Mouse (Mus musculus) heart, postnatal 0 days (tissue): ENCODE results near the gene Dcun1d3. TPM values are rescaled to one million over a fixed set of nuclear protein-coding genes. Genes with fewer than 3 reads are reported as not detected.

Experiments used
- ATAC-seq: fragments of 200-750 bp; cut with Nextera tagmentation; 2 replicates; pipeline ENCODE4 v1.8.0; 2017; ENCODE audit warnings: low read depth, moderate number of reproducible peaks, moderate library complexity; ENCODE audit not compliant: insufficient read depth
- DNase-seq: peaks from one replicate; pipeline ENCODE4 v3.0.0-alpha.2; 2016; ENCODE audit warnings: low spot score
- H3K27ac ChIP-seq: fragments of 300-500 bp; sonication (generic); 2 replicates; pipeline ENCODE4 v1.5.1; 2014; ENCODE audit warnings: low read depth, mild to moderate bottlenecking
- H3K27me3 ChIP-seq: fragments of 300-500 bp; sonication (generic); 2 replicates; pipeline ENCODE4 v1.6.1; 2014; ENCODE audit warnings: low read length, mixed read lengths; ENCODE audit not compliant: control insufficient read depth, insufficient read depth
- H3K36me3 ChIP-seq: fragments of 300-500 bp; sonication (generic); replicated peaks from 2 replicates; pipeline ENCODE4 v1.6.1; 2014; ENCODE audit warnings: low read length, mixed read lengths; ENCODE audit not compliant: control insufficient read depth, insufficient read depth
- H3K4me1 ChIP-seq: fragments of 300-500 bp; sonication (generic); 2 replicates; pipeline ENCODE4 v1.6.1; 2014; ENCODE audit warnings: antibody characterized with exemption; ENCODE audit not compliant: control insufficient read depth, insufficient read depth
- H3K4me2 ChIP-seq: fragments of 300-500 bp; sonication (generic); 2 replicates; pipeline ENCODE4 v1.6.1; 2014; ENCODE audit warnings: low read depth, mild to moderate bottlenecking, low read length, moderate library complexity
- H3K4me3 ChIP-seq: fragments of 300-500 bp; sonication (generic); 2 replicates; pipeline ENCODE4 v1.5.1; 2014; ENCODE audit warnings: low read depth, low read length
- H3K9ac ChIP-seq: fragments of 300-500 bp; sonication (generic); replicated peaks from 2 replicates; pipeline ENCODE4 v1.6.1; 2014; ENCODE audit warnings: low read depth, low read length, mixed read lengths
- H3K9me3 ChIP-seq: fragments of 300-500 bp; sonication (generic); replicated peaks from 2 replicates; pipeline ENCODE4 v1.6.1; 2016; ENCODE audit warnings: low read length; ENCODE audit not compliant: control insufficient read depth
- CTCF ChIP-seq: IDR thresholded peaks from 2 replicates; pipeline ENCODE4 v1.5.1; 2016; ENCODE audit warnings: antibody characterized with exemption, control low read depth, low read depth
- EP300 ChIP-seq: IDR thresholded peaks from 2 replicates; pipeline ENCODE4 v1.6.1; 2016; ENCODE audit warnings: antibody characterized with exemption, low read depth
- WGBS: fragments of 180-500 bp; shearing (Covaris S2); extraction: QIAGEN DNeasy Blood & Tissue Kit; methylation state at CpG from one replicate; pipeline ENCODE4 v1.1.7; 2014; 5-methylcytosine and 5-hydroxymethylcytosine counted together
- polyA plus RNA-seq: library from polyadenylated mRNA; unstranded; fragments of >200 nt; fragmentation: Nextera tagmentation; extraction: Ambion mirVana; gene quantifications from 2 replicates; pipeline ENCODE4 v1.2.1, GENCODE M21; 2015
- total RNA-seq: library from RNA; depleted of rRNA; stranded (reverse); fragments of >200 nt; gene quantifications from 2 replicates; pipeline ENCODE4 v1.2.3, GENCODE M21; 2014; ENCODE audit warnings: low replicate concordance; rRNA removed

Gene Dcun1d3
- total RNA-seq, result 2.8 and 8.2 TPM in 2 replicates
- 4.8 and 5.5 TPM in 2 replicates for polyA plus RNA-seq

DNA sequence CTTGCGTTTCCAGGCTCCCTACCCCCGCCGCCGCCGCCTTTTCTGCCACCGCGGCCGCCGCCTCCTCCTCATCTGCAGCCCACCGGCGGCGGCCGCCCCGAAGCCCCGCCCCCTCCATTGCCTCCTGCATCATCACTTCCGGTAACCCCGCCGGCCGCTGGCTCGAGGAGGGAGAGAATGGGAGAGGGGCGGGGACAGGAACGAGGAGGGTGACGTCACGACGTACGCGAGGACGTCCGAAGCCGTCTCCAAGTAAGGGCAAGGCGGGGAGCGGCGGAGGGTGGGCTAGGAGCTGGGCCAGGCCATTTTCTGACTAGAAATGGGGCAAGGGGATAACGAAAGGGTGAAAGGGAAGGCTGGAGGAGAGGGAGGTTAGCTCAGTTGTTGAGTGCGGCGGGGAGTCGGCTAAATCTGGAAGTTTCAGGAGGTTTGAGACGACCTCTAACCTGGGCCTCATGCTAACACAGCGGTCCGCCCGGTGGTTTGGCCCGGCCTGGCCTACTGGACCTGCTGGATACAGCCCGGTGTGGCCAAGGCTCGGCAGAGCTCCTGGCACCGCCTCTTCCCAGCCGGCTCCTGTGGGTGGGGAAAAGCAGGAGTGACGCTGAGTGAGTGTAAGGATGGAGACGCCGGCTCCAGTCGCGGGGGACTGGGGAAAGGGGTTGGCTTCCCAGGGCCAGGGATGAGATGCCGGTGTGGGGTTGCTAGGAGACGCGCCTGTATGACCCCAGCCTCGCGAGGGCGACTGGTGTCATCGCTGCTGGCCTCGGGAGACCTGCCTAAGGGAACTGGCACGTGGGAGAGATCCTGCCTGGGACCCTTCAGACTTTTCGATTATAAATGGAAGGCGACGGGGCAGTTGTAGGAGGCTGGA, at the start of gene Dcun1d3, which contains the start of gene Lyrm1:
Gene Dcun1d3 (minus strand): TSS at position 660 of the 874 bp plus-strand sequence.
Gene Lyrm1 (plus strand): TSS at position 223 of the 874 bp plus-strand sequence.
- Histone ChIP-seq H3K9ac (peak within 1 kb of the TSS; percentile 71), H3K4me2 (peak within 1 kb of the TSS; percentile 75), H3K27me3 (no peaks in the 10 kb centered on the region), H3K9me3 (no peaks in the 10 kb centered on the region), H3K4me3 (peak within 1 kb of the TSS; percentile 70), H3K36me3 (no peaks in the 10 kb centered on the region), H3K27ac (peak within 1 kb of the TSS; percentile 95), H3K4me1 (peaks cover 10% of the 10 kb centered on the region; the same call in 1 of the 2 replicates)
- TF ChIP-seq EP300 (peak; percentile 55; the same call in 1 of the 2 replicates), CTCF (no peak)
- WGBS, result under 1% methylated on average over 61 of the region's 63 CpGs
- DNase-seq, result peak; percentile 99
- peak; percentile 99 for ATAC-seq

DNA sequence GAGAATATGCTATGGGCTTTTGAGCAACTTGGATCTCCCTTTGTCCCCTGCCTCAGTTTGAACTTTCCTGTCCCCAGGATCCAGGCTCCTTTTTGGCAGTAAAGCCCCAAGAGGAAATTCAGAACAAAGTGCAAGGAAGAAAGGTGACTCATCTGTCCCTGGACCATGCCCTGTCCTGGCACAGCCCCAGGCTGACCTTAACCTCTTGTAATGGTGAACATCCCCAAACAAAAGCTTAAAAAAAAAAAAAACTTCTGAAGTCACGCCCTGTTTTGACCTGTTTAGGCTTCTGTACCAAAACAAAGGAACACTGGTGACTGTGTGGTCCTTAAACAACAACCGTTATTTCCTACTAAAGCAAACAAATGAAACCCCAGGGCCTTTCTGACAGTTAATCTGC, 45.5 kb upstream of the Dcun1d3 start:
- H3K27ac ChIP-seq, result no peak overlapping the region
- H3K27me3 ChIP-seq, result no peaks in the 10 kb centered on the region
- WGBS, result 57% methylated on average over 2 of the region's 2 CpGs

DNA sequence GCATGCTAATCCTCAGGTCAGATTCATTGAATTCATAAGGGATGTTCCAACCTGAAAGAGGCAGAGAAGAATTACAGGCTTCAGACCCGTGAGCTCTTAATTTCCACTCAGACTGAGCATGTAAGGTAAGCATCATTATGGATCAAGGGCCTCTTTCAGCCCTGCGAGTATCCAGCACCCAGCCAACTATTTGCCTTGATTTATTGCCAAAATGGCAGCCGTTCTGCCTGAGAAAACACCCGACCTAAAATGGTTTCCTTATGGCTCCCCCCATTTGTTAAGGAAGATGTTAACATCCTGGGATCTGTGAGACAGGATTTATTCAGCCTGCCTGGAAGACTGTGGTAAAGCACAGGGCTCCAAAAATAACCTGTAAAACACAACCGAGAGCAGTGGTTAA, 40.9 kb upstream of the Dcun1d3 start:
- H3K9me3 ChIP-seq, result no peaks in the 10 kb centered on the region
- TF ChIP-seq EP300, result no peak
- no peak for TF ChIP-seq CTCF
- H3K4me2 ChIP-seq, result no peak overlapping the region
- H3K4me3 ChIP-seq, result no peak overlapping the region
- no peak overlapping the region for H3K9ac ChIP-seq
- no peaks in the 10 kb centered on the region for H3K4me1 ChIP-seq
- DNase-seq (no peak), ATAC-seq (no peak)
- H3K27me3 ChIP-seq, result no peaks in the 10 kb centered on the region
- no peaks in the 10 kb centered on the region for H3K36me3 ChIP-seq
- no peak overlapping the region for H3K27ac ChIP-seq
- 67% methylated on average over 5 of the region's 5 CpGs for WGBS

More for the DNA sequence above, 45.5 kb upstream of the Dcun1d3 start:
- Histone ChIP-seq H3K9ac (no peak overlapping the region), H3K4me1 (no peaks in the 10 kb centered on the region), H3K4me3 (no peak overlapping the region), H3K36me3 (no peaks in the 10 kb centered on the region), H3K9me3 (no peaks in the 10 kb centered on the region), H3K4me2 (no peak overlapping the region)
- DNase-seq (no peak), ATAC-seq (no peak)
- TF ChIP-seq CTCF (no peak), EP300 (no peak)

DNA sequence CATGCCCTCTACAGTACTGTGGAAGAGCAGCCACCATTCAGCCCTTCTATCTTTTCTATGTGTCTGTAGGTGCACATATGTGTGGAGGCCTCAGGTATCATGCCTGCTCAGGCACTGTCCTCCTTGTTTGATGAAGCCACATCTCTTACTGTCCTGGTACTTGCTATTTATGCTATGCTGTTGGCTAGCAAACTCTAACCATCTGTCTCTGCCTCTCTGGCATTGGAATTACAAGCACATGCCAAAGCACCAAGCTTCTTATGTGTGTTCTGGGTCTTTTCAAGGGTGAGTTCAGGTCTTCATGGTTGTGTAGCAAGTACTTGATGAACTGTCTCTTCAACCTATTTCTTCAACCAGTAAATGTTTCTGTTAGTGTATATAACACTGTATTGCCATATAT, 40.2 kb upstream of the Dcun1d3 start:
- TF ChIP-seq CTCF (no peak), EP300 (no peak)

DNA sequence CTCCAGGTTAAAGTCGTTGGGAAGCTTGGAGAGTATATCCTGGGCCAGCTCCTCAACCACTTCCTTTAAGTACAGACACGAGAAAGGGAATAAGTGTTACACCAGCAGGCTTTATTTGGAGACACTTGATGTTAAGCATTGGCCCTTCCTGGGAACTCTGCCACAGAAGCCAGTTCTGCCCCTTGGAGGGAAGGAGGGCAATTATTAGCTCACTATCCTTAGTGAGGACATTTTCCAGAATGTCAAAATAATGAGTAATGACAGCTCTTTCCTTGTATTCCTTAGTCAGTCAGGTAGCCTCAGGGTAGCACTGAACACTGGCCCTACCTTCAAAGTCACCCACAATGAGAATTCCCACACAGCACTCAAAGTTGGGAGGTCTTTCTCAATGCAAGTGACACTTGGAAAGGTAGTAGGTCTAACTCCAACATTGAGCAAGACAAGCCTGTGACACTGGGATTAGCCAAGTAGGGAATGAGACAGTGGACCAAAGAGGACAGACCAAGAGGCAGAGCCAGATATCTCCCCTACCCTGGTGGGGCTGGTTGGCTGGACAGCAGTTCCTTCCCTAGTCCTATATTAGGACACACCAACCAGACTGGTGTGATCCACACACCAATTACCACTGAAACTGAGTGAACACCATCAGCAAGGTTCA, 32.8 kb upstream of the Dcun1d3 start:
- ATAC-seq (no peak), DNase-seq (no peak)
- no peaks in the 10 kb centered on the region for H3K36me3 ChIP-seq
- no peaks in the 10 kb centered on the region for H3K9me3 ChIP-seq
- whole genome bisulfite sequencing, result 35% methylated on average over 2 of the region's 2 CpGs
- no peak overlapping the region for H3K4me3 ChIP-seq
- H3K4me1 ChIP-seq, result no peaks in the 10 kb centered on the region
- H3K27ac ChIP-seq, result no peak overlapping the region
- no peak overlapping the region for H3K4me2 ChIP-seq
- H3K27me3 ChIP-seq, result no peaks in the 10 kb centered on the region
- no peak overlapping the region for H3K9ac ChIP-seq
- no peak for TF ChIP-seq CTCF
- no peak for TF ChIP-seq EP300

More for the DNA sequence above, 40.2 kb upstream of the Dcun1d3 start:
- Histone ChIP-seq H3K27me3 (no peaks in the 10 kb centered on the region), H3K9ac (no peak overlapping the region), H3K4me3 (no peak overlapping the region), H3K4me2 (no peak overlapping the region), H3K27ac (no peak overlapping the region), H3K9me3 (no peaks in the 10 kb centered on the region), H3K36me3 (no peaks in the 10 kb centered on the region), H3K4me1 (no peaks in the 10 kb centered on the region)
- DNase-seq (no peak), ATAC-seq (no peak)
